Mouse (Mus musculus) G1E (cell line): ENCODE results near the gene Jun. TPM values are rescaled to one million over a fixed set of nuclear protein-coding genes. Genes with fewer than 3 reads are reported as not detected.

Experiments used
- ATAC-seq: 2 replicates; pipeline ENCODE4 v1.8.0; 2016; ENCODE audit warnings: mild to moderate bottlenecking; ENCODE audit not compliant: insufficient number of reproducible peaks, poor library complexity, low FRiP score, severe bottlenecking; ENCODE audit errors: extremely low read depth
- DNase-seq: peaks from one replicate; pipeline ENCODE4 v3.0.0; 2012; ENCODE audit warnings: low spot score
- H3K27me3 ChIP-seq: 2 replicates; pipeline ENCODE4 v1.6.1; 2012; ENCODE audit warnings: mild to moderate bottlenecking, low read length, inconsistent platforms; ENCODE audit not compliant: insufficient read depth
- H3K36me3 ChIP-seq: replicated peaks from 2 replicates; pipeline ENCODE3; 2012; ENCODE audit warnings: mild to moderate bottlenecking, inconsistent platforms
- H3K4me1 ChIP-seq: 2 replicates; pipeline ENCODE4 v1.6.1; 2012; ENCODE audit warnings: low read depth, low read length, inconsistent platforms, mixed read lengths; ENCODE audit not compliant: insufficient read depth
- H3K4me3 ChIP-seq: 2 replicates; pipeline ENCODE4 v1.5.1; 2012; ENCODE audit warnings: low read depth, mild to moderate bottlenecking, inconsistent platforms, low read length, moderate library complexity, mixed read lengths
- H3K9me3 ChIP-seq: replicated peaks from 2 replicates; pipeline ENCODE4 v1.6.1; 2012; ENCODE audit warnings: inconsistent platforms
- CTCF ChIP-seq: IDR thresholded peaks from 2 replicates; pipeline ENCODE4 v1.5.1; 2012; ENCODE audit warnings: low read depth, low read length, inconsistent platforms, mixed read lengths
- GATA1 ChIP-seq: IDR thresholded peaks from 2 replicates; pipeline ENCODE4 v1.6.1; 2012; ENCODE audit warnings: borderline replicate concordance, low read length, inconsistent platforms, mixed read lengths
- GATA2 ChIP-seq: IDR thresholded peaks from 2 replicates; pipeline ENCODE4 v1.6.1; 2012; ENCODE audit warnings: low read depth, low read length, inconsistent platforms, borderline replicate concordance
- POLR2AphosphoS5 ChIP-seq: IDR thresholded peaks from 2 replicates; pipeline ENCODE4 v1.6.1; 2012; ENCODE audit warnings: low read depth, low read length, inconsistent platforms; ENCODE audit not compliant: insufficient replicate concordance
- TAL1 ChIP-seq: conservative IDR thresholded peaks from 2 replicates; pipeline ENCODE4 v1.6.1; 2012; ENCODE audit warnings: low read depth, low read length, inconsistent platforms, mixed read lengths
- polyA plus RNA-seq: library from polyadenylated mRNA; stranded (reverse); fragments of >175 nt; gene quantifications from 2 replicates; pipeline ENCODE4 v1.2.3, GENCODE M21; 2012
- total RNA-seq, 2 experiments: library from RNA; stranded (forward) in 1 of 2; stranded (reverse) in 1 of 2; fragments of 200-1000 nt in 1 of 2; fragments of >200 nt in 1 of 2; fragmentation: Nextera tagmentation in 1 of 2; gene quantifications; 2 replicates each; pipeline ENCODE4 v1.2.3; 2014 to 2017

Jun gene
- total and polyA plus RNA-seq, 3 experiments = 1.7 to 2.9 (median 2.3) TPM

DNA sequence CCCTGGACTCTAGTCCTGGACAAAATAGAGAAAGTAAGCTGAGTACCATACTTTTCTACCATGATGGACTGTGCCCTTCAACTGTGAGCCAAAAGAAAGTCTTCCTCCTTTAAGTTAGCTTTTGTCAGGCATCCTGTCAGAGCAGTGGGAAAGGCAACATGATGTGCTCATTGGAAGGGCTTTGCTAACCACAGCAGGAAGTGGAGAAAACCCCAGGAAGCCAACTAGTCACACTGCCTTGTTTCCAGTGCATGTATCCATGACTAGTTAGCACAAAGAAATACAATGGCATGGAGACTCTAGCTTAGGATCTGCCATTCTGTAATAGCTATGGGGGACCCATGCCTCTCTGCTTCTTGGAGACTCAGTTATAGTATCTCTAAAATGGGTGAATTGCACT is 37.9 kb upstream of the Jun start:
- Histone ChIP-seq H3K4me3 (no peak overlapping the region), H3K4me1 (peaks cover 7% of the 10 kb centered on the region; the same call in 1 of the 2 replicates), H3K36me3 (no peaks in the 10 kb centered on the region), H3K9me3 (no peaks in the 10 kb centered on the region), H3K27me3 (peaks cover 28% of the 10 kb centered on the region)
- DNase-seq (no peak), ATAC-seq (no peak)
- TF ChIP-seq TAL1 (no peak), POLR2AphosphoS5 (no peak), GATA1 (no peak)

DNA sequence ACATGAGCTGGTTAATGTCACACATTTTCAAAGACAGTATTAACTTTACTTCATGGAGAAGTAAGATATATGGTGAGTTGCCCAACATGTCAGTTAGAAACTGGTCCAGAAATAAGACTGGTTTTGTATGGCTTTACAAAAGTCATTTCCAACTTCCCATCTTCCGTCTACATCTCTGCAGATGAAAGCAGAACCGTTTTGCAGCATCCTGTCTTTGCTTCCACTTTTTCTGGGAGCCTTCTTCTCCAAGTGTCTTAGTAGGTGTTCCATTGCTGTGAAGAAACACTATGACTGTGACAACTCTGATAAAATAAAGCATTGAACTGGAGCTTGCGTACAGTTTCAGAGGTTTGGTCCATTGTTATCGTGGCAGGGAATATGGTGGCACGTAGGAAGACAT is 37.0 kb upstream of the Jun start:
- Histone ChIP-seq H3K4me1 (peaks cover under 1% of the 10 kb centered on the region; the same call in 1 of the 2 replicates), H3K4me3 (no peak overlapping the region), H3K27me3 (peaks cover 26% of the 10 kb centered on the region), H3K36me3 (no peaks in the 10 kb centered on the region), H3K9me3 (no peaks in the 10 kb centered on the region)
- ATAC-seq (no peak), DNase-seq (no peak)
- TF ChIP-seq POLR2AphosphoS5 = no peak

DNA sequence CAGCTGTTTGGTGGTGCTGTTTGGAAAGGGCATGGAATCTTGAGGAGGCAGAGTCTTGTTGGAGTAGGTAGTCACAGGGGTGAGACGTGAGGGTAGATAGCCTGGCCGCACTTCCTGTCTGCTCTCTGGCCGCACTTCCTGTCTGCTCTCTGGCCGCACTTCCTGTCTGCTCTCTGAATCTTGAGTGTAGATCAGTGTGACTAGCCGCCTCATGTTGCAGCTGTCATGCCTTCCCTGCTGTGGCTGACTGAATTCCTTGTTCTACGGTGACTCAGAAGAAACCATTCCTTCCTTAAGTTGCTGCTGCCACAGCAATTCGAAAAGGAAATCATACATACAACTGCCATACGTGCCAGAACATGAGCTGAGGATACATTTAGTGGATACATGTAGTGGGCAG is 31.9 kb upstream of the Jun start:
- peak; percentile 49; the same call in 1 of the 2 replicates for ATAC-seq
- H3K36me3 ChIP-seq = no peaks in the 10 kb centered on the region
- DNase-seq = no peak
- H3K27me3 ChIP-seq = peaks cover 23% of the 10 kb centered on the region
- no peak overlapping the region for H3K4me3 ChIP-seq
- no peaks in the 10 kb centered on the region for H3K9me3 ChIP-seq
- peaks cover 4% of the 10 kb centered on the region for H3K4me1 ChIP-seq
- TF ChIP-seq GATA2 (no peak), TAL1 (no peak), CTCF (no peak), GATA1 (no peak), POLR2AphosphoS5 (no peak)

DNA sequence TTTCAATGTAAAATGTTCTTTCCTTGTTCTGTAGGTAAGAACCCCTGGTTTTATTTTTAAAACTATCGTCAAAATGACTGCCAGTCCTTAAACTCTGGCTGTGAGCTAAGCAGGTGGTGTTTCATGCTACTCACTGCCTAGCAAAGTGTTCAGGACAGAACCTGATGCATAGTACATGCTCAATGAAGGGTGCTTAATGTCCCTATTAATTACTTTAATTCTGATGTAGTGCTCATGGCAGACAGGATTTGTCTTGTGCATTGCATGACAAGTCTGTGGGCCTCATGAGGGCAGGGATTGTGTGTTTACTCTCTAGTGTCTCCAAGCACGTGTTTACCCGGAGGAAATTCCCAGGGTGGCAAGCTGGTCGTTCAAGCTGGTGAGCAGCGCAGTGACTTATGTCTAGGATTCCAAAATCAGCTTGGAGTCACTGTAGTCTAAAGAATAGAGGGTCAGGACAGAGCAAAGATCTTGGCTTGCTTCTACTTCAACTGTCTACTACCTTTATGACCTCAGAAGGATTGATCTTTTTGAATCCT is 31.2 kb upstream of the Jun start:
- H3K36me3 ChIP-seq = no peaks in the 10 kb centered on the region
- DNase-seq (no peak), ATAC-seq (no peak)
- H3K4me3 ChIP-seq = no peak overlapping the region
- no peaks in the 10 kb centered on the region for H3K9me3 ChIP-seq
- H3K27me3 ChIP-seq = peaks cover 28% of the 10 kb centered on the region
- peaks cover 4% of the 10 kb centered on the region for H3K4me1 ChIP-seq
- TF ChIP-seq GATA1 = no peak
- no peak for TF ChIP-seq CTCF
- no peak for TF ChIP-seq GATA2
- no peak for TF ChIP-seq POLR2AphosphoS5

DNA sequence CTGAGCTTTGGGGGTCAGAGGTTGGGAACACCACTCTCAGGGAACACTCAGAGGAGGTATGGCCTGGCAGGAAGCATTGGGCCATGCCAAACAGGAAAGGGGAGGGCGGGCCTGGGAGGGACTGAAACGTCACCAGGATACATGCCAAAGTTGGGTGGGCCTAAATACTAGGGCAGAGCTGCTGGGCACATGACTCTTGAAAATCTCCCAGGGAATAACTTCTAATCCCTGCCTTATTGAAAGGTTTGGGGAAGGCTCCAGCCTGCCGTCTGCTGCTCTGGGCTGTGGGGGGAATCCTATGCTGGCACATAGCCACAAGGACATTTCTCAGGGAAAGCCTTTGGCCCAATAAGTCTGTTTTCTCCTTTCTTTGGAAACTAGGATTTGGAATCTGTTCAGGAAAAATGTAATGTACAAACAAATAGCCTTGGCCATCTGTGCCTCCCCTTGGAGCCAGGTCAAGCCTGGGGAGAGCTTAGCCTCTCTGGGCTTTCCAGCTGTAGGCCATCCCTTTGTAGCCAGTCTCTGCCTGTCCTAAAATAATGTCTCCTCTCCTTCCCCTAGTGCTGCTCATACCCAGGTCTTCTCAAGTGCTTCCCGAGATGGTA is 30.6 kb upstream of the Jun start:
- ATAC-seq (no peak), DNase-seq (no peak)
- TF ChIP-seq CTCF (no peak), GATA2 (no peak), POLR2AphosphoS5 (no peak), GATA1 (no peak), TAL1 (no peak)
- peaks cover 4% of the 10 kb centered on the region for H3K4me1 ChIP-seq
- no peaks in the 10 kb centered on the region for H3K9me3 ChIP-seq
- H3K27me3 ChIP-seq = peaks cover 30% of the 10 kb centered on the region
- H3K4me3 ChIP-seq = no peak overlapping the region
- H3K36me3 ChIP-seq = no peaks in the 10 kb centered on the region

DNA sequence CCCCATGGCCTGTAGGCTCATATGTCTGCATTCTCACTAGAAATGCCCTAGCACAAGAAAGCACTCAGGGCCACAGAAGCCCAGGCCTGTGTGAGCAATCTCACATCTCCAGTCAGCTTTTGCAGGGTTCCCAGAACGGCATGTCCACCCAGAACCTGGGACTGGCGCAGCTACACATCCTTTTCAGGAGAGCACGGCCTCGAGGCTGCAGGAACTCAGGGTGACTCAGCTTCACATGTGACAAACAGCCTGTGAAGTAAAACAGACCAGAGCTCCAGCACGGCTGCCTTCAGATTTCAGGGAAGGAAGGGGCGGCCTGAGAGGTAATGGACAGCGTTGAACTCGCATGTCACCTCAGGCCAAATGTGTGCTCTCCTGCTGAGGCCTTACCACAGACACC is 29.6 kb upstream of the Jun start:
- no peak for ATAC-seq
- peaks cover 4% of the 10 kb centered on the region for H3K4me1 ChIP-seq
- peaks cover 35% of the 10 kb centered on the region for H3K27me3 ChIP-seq
- no peaks in the 10 kb centered on the region for H3K36me3 ChIP-seq
- H3K9me3 ChIP-seq = no peaks in the 10 kb centered on the region
- H3K4me3 ChIP-seq = no peak overlapping the region
- DNase-seq = no peak
- no peak for TF ChIP-seq POLR2AphosphoS5
- TF ChIP-seq CTCF = no peak
- TF ChIP-seq TAL1 = no peak
- TF ChIP-seq GATA2 = no peak
- no peak for TF ChIP-seq GATA1

DNA sequence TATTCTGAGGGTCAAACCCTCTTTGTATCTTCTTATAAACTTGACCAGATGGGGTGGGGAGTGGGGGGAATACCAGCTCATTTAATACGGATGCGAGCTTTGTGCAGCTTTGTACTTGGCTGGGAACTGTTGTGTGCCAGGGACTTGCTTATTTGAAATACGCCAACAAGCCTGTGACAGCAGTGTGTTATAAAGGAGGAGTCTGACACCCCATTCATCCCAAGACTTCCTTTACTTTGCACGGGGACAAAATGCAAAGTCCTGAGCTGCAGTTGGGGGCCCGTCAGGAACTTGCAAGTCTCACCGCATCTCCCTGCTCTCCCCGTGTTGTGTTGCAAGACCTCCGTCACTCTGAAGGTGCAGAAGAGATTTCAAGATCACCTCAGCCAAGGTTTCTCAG is 26.6 kb upstream of the Jun start:
- no peak overlapping the region for H3K4me3 ChIP-seq
- DNase-seq = no peak
- TF ChIP-seq POLR2AphosphoS5 (no peak), GATA2 (no peak), CTCF (no peak), GATA1 (no peak), TAL1 (no peak)
- H3K27me3 ChIP-seq = peaks cover 58% of the 10 kb centered on the region
- H3K4me1 ChIP-seq = peaks cover 10% of the 10 kb centered on the region
- no peaks in the 10 kb centered on the region for H3K9me3 ChIP-seq
- no peak for ATAC-seq
- no peaks in the 10 kb centered on the region for H3K36me3 ChIP-seq
